In genomic region chr11:113747725-113748380, GRCm38 (mm10) we compare ENCODE assay signal across 8 mouse cellular contexts. TPM values are rescaled to one million over a fixed set of nuclear protein-coding genes. Genes with fewer than 3 reads are reported as not detected.
DNase-seq lines count a peak whose midpoint lies in the region; ATAC-seq lines count a peak whose summit lies in the region.

No protein-coding gene starts in this region.

- ATAC-seq in forebrain, embryonic 16.5 days = no peak
- no peak for ATAC-seq in midbrain, embryonic 16.5 days
- ATAC-seq in stomach, embryonic 16.5 days (ENCODE audit: insufficient read depth, low FRiP score) = no peak

- H3K9ac ChIP-seq in forebrain, embryonic 16.5 days (replicated peaks; ENCODE audit: low read depth, low read length) = no peak overlapping the region
- no peak overlapping the region for H3K9ac ChIP-seq in midbrain, embryonic 16.5 days (ENCODE audit: low read depth, low read length)
- H3K9ac ChIP-seq in stomach, embryonic 16.5 days (ENCODE audit: low read length) = peak overlapping the region; percentile 90

- no peaks in the 10 kb centered on the region for H3K27me3 ChIP-seq in forebrain, embryonic 10.5 days (ENCODE audit: poor library complexity, severe bottlenecking)
- H3K27me3 ChIP-seq in forebrain, embryonic 16.5 days (replicated peaks; ENCODE audit: control insufficient read depth, insufficient read depth, low read length) = no peaks in the 10 kb centered on the region
- H3K27me3 ChIP-seq in midbrain, embryonic 10.5 days (ENCODE audit: low read depth, poor library complexity, severe bottlenecking) = no peaks in the 10 kb centered on the region
- H3K27me3 ChIP-seq in midbrain, embryonic 16.5 days (ENCODE audit: control insufficient read depth, insufficient read depth, low read depth, low read length) = no peaks in the 10 kb centered on the region
- H3K27me3 ChIP-seq in limb, embryonic 10.5 days (ENCODE audit: low read depth, poor library complexity, severe bottlenecking) = no peaks in the 10 kb centered on the region
- no peaks in the 10 kb centered on the region for H3K27me3 ChIP-seq in stomach, embryonic 16.5 days (ENCODE audit: control insufficient read depth, insufficient read depth, low read length)

- H3K4me3 ChIP-seq in forebrain, embryonic 10.5 days = peak overlapping the region; percentile 92
- no peak overlapping the region for H3K4me3 ChIP-seq in forebrain, embryonic 16.5 days (replicated peaks; ENCODE audit: low read length)
- H3K4me3 ChIP-seq in midbrain, embryonic 10.5 days = peak overlapping the region; percentile 90; the same call in 1 of the 2 replicates
- no peak overlapping the region for H3K4me3 ChIP-seq in midbrain, embryonic 16.5 days (ENCODE audit: low read depth, low read length)
- H3K4me3 ChIP-seq in limb, embryonic 10.5 days = peak overlapping the region; percentile 96
- peak overlapping the region; percentile 78 for H3K4me3 ChIP-seq in stomach, embryonic 16.5 days (replicated peaks; ENCODE audit: low read length)

- 85% methylated on average over 11 of the region's 11 CpGs for WGBS in forebrain, embryonic 10.5 days
- WGBS in forebrain, embryonic 16.5 days = 83% methylated on average over 11 of the region's 11 CpGs
- WGBS in midbrain, embryonic 10.5 days = 77% methylated on average over 11 of the region's 11 CpGs
- WGBS in midbrain, embryonic 16.5 days = 85% methylated on average over 11 of the region's 11 CpGs
- WGBS in limb, embryonic 10.5 days = 74% methylated on average over 11 of the region's 11 CpGs
- 75% methylated on average over 11 of the region's 11 CpGs for WGBS in stomach, embryonic 16.5 days

- H3K9me3 ChIP-seq in forebrain, embryonic 10.5 days = peaks cover 8% of the 10 kb centered on the region
- no peaks in the 10 kb centered on the region for H3K9me3 ChIP-seq in forebrain, embryonic 16.5 days (ENCODE audit: control insufficient read depth, low read length)
- peaks cover 7% of the 10 kb centered on the region; the same call in 1 of the 2 replicates for H3K9me3 ChIP-seq in midbrain, embryonic 10.5 days (replicated peaks)
- no peaks in the 10 kb centered on the region for H3K9me3 ChIP-seq in midbrain, embryonic 16.5 days (replicated peaks; ENCODE audit: control insufficient read depth, low read length, poor library complexity, severe bottlenecking)
- H3K9me3 ChIP-seq in limb, embryonic 10.5 days (replicated peaks) = 0 out of 2 replicates have a peak, but pooled peaks cover 6% of the 10 kb centered on the region
- no peaks in the 10 kb centered on the region for H3K9me3 ChIP-seq in stomach, embryonic 16.5 days (replicated peaks; ENCODE audit: control insufficient read depth, low read length)

- H3K27ac ChIP-seq in forebrain, embryonic 10.5 days = peak overlapping the region; percentile 99; the same call in 1 of the 2 replicates
- no peak overlapping the region for H3K27ac ChIP-seq in forebrain, embryonic 16.5 days (ENCODE audit: low read length)
- peak overlapping the region; percentile 92 for H3K27ac ChIP-seq in midbrain, embryonic 10.5 days (replicated peaks)
- no peak overlapping the region for H3K27ac ChIP-seq in midbrain, embryonic 16.5 days (ENCODE audit: low read length)
- H3K27ac ChIP-seq in limb, embryonic 10.5 days = peak overlapping the region; percentile 99
- H3K27ac ChIP-seq in stomach, embryonic 16.5 days (ENCODE audit: low read length) = peak overlapping the region; percentile 97

- DNase-seq in forebrain, embryonic 10.5 days (ENCODE audit: extremely low spot score, low spot score) = no peak
- DNase-seq in midbrain, embryonic 10.5 days (ENCODE audit: low spot score) = no peak
- DNase-seq in limb, embryonic 10.5 days (ENCODE audit: low spot score) = no peak
- no peak for DNase-seq in right cerebral cortex, postnatal 10 days (ENCODE audit: low spot score in 2 of 2)
- no peak for DNase-seq in cerebellum, adult 11-12 months

- H3K4me2 ChIP-seq in forebrain, embryonic 16.5 days (ENCODE audit: low read length) = no peak overlapping the region
- no peak overlapping the region for H3K4me2 ChIP-seq in midbrain, embryonic 16.5 days (ENCODE audit: low read length)
- H3K4me2 ChIP-seq in stomach, embryonic 16.5 days (ENCODE audit: low read depth, low read length) = peak overlapping the region; percentile 90

- peaks cover 58% of the 10 kb centered on the region for H3K36me3 ChIP-seq in forebrain, embryonic 10.5 days (replicated peaks)
- 0 out of 2 replicates have a peak, but pooled peaks cover 4% of the 10 kb centered on the region for H3K36me3 ChIP-seq in forebrain, embryonic 16.5 days (ENCODE audit: control insufficient read depth, insufficient read depth)
- peaks cover 60% of the 10 kb centered on the region for H3K36me3 ChIP-seq in midbrain, embryonic 10.5 days
- no peaks in the 10 kb centered on the region for H3K36me3 ChIP-seq in midbrain, embryonic 16.5 days (ENCODE audit: control insufficient read depth, insufficient read depth, low read length)
- H3K36me3 ChIP-seq in limb, embryonic 10.5 days = peaks cover 58% of the 10 kb centered on the region
- H3K36me3 ChIP-seq in stomach, embryonic 16.5 days (ENCODE audit: control insufficient read depth, insufficient read depth, low read length) = peaks cover 17% of the 10 kb centered on the region; the same call in 1 of the 2 replicates

- peaks cover 57% of the 10 kb centered on the region for H3K4me1 ChIP-seq in forebrain, embryonic 10.5 days
- H3K4me1 ChIP-seq in forebrain, embryonic 16.5 days (replicated peaks; ENCODE audit: control insufficient read depth, insufficient read depth, low read length) = peaks cover 41% of the 10 kb centered on the region
- H3K4me1 ChIP-seq in midbrain, embryonic 10.5 days = peaks cover 65% of the 10 kb centered on the region
- peaks cover 33% of the 10 kb centered on the region for H3K4me1 ChIP-seq in midbrain, embryonic 16.5 days (ENCODE audit: control insufficient read depth, insufficient read depth, low read length)
- peaks cover 48% of the 10 kb centered on the region for H3K4me1 ChIP-seq in limb, embryonic 10.5 days
- H3K4me1 ChIP-seq in stomach, embryonic 16.5 days (ENCODE audit: control insufficient read depth, insufficient read depth, low read length) = peaks cover 36% of the 10 kb centered on the region

RNA-seq across cellular contexts. Expression of gene Cdc42ep4, which starts 3.8 kb away (rescaled TPM):
- polyA plus RNA-seq in forebrain, embryonic 10.5 days (2016; fragmentation: Nextera tagmentation; extraction: Ambion mirVana) = 107 TPM in 2 replicates
- 99.9 and 100 TPM in 2 replicates for polyA plus RNA-seq in forebrain, embryonic 16.5 days (2015; fragmentation: Nextera tagmentation; extraction: Ambion mirVana)
- 91.4 and 105 TPM in 2 replicates for polyA plus RNA-seq in midbrain, embryonic 10.5 days (2016; fragmentation: Nextera tagmentation; extraction: Ambion mirVana)
- polyA plus RNA-seq in midbrain, embryonic 16.5 days (2015; fragmentation: Nextera tagmentation; extraction: Ambion mirVana) = 73.2 and 75.0 TPM in 2 replicates
- 111 and 130 TPM in 2 replicates for polyA plus RNA-seq in limb, embryonic 10.5 days (2016; fragmentation: Nextera tagmentation; extraction: Ambion mirVana)
- polyA plus RNA-seq in stomach, embryonic 16.5 days (2015; fragmentation: Nextera tagmentation; extraction: Ambion mirVana) = 59.7 and 62.0 TPM in 2 replicates

RNA-seq across cellular contexts. Expression of gene Cpsf4l, which starts 38.0 kb away (rescaled TPM):
- 0.28 and 0.40 TPM in 2 replicates for polyA plus RNA-seq in forebrain, embryonic 10.5 days (2016; fragmentation: Nextera tagmentation; extraction: Ambion mirVana)
- polyA plus RNA-seq in forebrain, embryonic 16.5 days (2015; fragmentation: Nextera tagmentation; extraction: Ambion mirVana) = 0.32 and 0.35 TPM in 2 replicates
- 0.37 and 0.51 TPM in 2 replicates for polyA plus RNA-seq in midbrain, embryonic 10.5 days (2016; fragmentation: Nextera tagmentation; extraction: Ambion mirVana)
- 0.25 and 0.58 TPM in 2 replicates for polyA plus RNA-seq in midbrain, embryonic 16.5 days (2015; fragmentation: Nextera tagmentation; extraction: Ambion mirVana)
- polyA plus RNA-seq in limb, embryonic 10.5 days (2016; fragmentation: Nextera tagmentation; extraction: Ambion mirVana) = 0.67 and 0.90 TPM in 2 replicates
- 0.18 and 0.41 TPM in 2 replicates for polyA plus RNA-seq in stomach, embryonic 16.5 days (2015; fragmentation: Nextera tagmentation; extraction: Ambion mirVana)

Comparison
In these comparisons a context has a peak if more than half of its experiments do, and no peak if none do; other contexts are left out.
1. H3K27ac ChIP-seq: peak in forebrain, embryonic 10.5 days (single experiment), midbrain, embryonic 10.5 days (single experiment), limb, embryonic 10.5 days (single experiment) and stomach, embryonic 16.5 days (single experiment); none in forebrain, embryonic 16.5 days (single experiment) and midbrain, embryonic 16.5 days (single experiment).
2. H3K4me3 ChIP-seq: peak in forebrain, embryonic 10.5 days (single experiment), midbrain, embryonic 10.5 days (single experiment), limb, embryonic 10.5 days (single experiment) and stomach, embryonic 16.5 days (single experiment); none in forebrain, embryonic 16.5 days (single experiment) and midbrain, embryonic 16.5 days (single experiment).